Mouse (Mus musculus): ENCODE data around the gene S100a6. TPM values are rescaled to one million over a fixed set of nuclear protein-coding genes. Genes with fewer than 3 reads are reported as not detected.

S100a6 gene
- polyA plus RNA-seq, 1 experiment from 2014 or later, result 25.4 TPM

GRCm38 (mm10) chr3:90612061-90612460 is 621 bp upstream of the S100a6 start:
- Histone ChIP-seq H3K4me3 (replicated peaks) (no peak overlapping the region), H3K27me3 (no peaks in the 10 kb centered on the region), H3K4me1 (replicated peaks) (peaks cover 17% of the 10 kb centered on the region), H3K9me3 (no peaks in the 10 kb centered on the region), H3K36me3 (no peaks in the 10 kb centered on the region), H3K4me2 (no peak overlapping the region), H3K9ac (replicated peaks) (no peak overlapping the region), H3K27ac (no peak overlapping the region)
- no peak for ATAC-seq (ENCODE audit: insufficient number of reproducible peaks, insufficient read depth, low FRiP score, low TSS enrichment, low read depth)
- WGBS, result 66% methylated on average over 4 of the region's 4 CpGs

GRCm38 (mm10) chr3:90613461-90614147 is 922 bp downstream of the S100a6 start:
- Histone ChIP-seq H3K4me1 (replicated peaks) (peaks cover 17% of the 10 kb centered on the region), H3K36me3 (no peaks in the 10 kb centered on the region), H3K27me3 (no peaks in the 10 kb centered on the region), H3K27ac (no peak overlapping the region), H3K4me2 (peak overlapping the region; percentile 78), H3K9me3 (0 out of 2 replicates have a peak, but pooled peaks cover 2% of the 10 kb centered on the region), H3K4me3 (replicated peaks) (peak overlapping the region; percentile 42), H3K9ac (replicated peaks) (no peak overlapping the region)
- WGBS, result 60% methylated on average over 7 of the region's 7 CpGs
- no peak; the same call in 1 of the 2 replicates for ATAC-seq (ENCODE audit: insufficient number of reproducible peaks, insufficient read depth, low FRiP score, low TSS enrichment, low read depth)

GRCm38 (mm10) chr3:90614148-90614530 is 1.5 kb downstream of the S100a6 start:
- Histone ChIP-seq H3K4me3 (replicated peaks) (no peak overlapping the region), H3K27me3 (no peaks in the 10 kb centered on the region), H3K9me3 (0 out of 2 replicates have a peak, but pooled peaks cover 2% of the 10 kb centered on the region), H3K27ac (no peak overlapping the region), H3K9ac (replicated peaks) (no peak overlapping the region), H3K36me3 (no peaks in the 10 kb centered on the region), H3K4me2 (no peak overlapping the region), H3K4me1 (replicated peaks) (peaks cover 17% of the 10 kb centered on the region)
- 83% methylated on average over 6 of the region's 6 CpGs for WGBS
- ATAC-seq (ENCODE audit: insufficient number of reproducible peaks, insufficient read depth, low FRiP score, low TSS enrichment, low read depth), result no peak

- H3K9me3 ChIP-seq, result 0 out of 2 replicates have a peak, but pooled peaks cover 2% of the 10 kb centered on the region
- no peak overlapping the region for H3K4me2 ChIP-seq
- no peaks in the 10 kb centered on the region for H3K36me3 ChIP-seq
- H3K27ac ChIP-seq, result no peak overlapping the region
- no peaks in the 10 kb centered on the region for H3K27me3 ChIP-seq
- H3K9ac ChIP-seq (replicated peaks), result no peak overlapping the region
- H3K4me3 ChIP-seq (replicated peaks), result no peak overlapping the region
- ATAC-seq (ENCODE audit: insufficient number of reproducible peaks, insufficient read depth, low FRiP score, low TSS enrichment, low read depth), result no peak
- peaks cover 17% of the 10 kb centered on the region for H3K4me1 ChIP-seq (replicated peaks)
- WGBS, result 74% methylated on average over 11 of the region's 11 CpGs
Measured at GRCm38 (mm10) chr3:90614611-90615251, 2.0 kb downstream of the S100a6 start.

GRCm38 (mm10) chr3:90615415-90615814 is 2.7 kb downstream of the S100a6 start:
- H3K36me3 ChIP-seq, result no peaks in the 10 kb centered on the region
- no peak overlapping the region for H3K27ac ChIP-seq
- H3K9ac ChIP-seq (replicated peaks), result no peak overlapping the region
- peaks cover 16% of the 10 kb centered on the region for H3K4me1 ChIP-seq (replicated peaks)
- H3K27me3 ChIP-seq, result no peaks in the 10 kb centered on the region
- peak; percentile 39 for ATAC-seq (ENCODE audit: insufficient number of reproducible peaks, insufficient read depth, low FRiP score, low TSS enrichment, low read depth)
- H3K9me3 ChIP-seq, result 0 out of 2 replicates have a peak, but pooled peaks cover 2% of the 10 kb centered on the region
- H3K4me2 ChIP-seq, result no peak overlapping the region
- H3K4me3 ChIP-seq (replicated peaks), result no peak overlapping the region
- 9% methylated on average over 7 of the region's 7 CpGs for WGBS

- 0 out of 2 replicates have a peak, but pooled peaks cover 2% of the 10 kb centered on the region for H3K9me3 ChIP-seq
- no peak overlapping the region for H3K4me3 ChIP-seq (replicated peaks)
- peaks cover 11% of the 10 kb centered on the region; the same call in 1 of the 2 replicates for H3K4me1 ChIP-seq (replicated peaks)
- no peak overlapping the region for H3K27ac ChIP-seq
- no peak overlapping the region for H3K4me2 ChIP-seq
- no peak for ATAC-seq (ENCODE audit: insufficient number of reproducible peaks, insufficient read depth, low FRiP score, low TSS enrichment, low read depth)
- no peak overlapping the region for H3K9ac ChIP-seq (replicated peaks)
- 95% methylated on average over 1 of the region's 1 CpGs for WGBS
- no peaks in the 10 kb centered on the region for H3K36me3 ChIP-seq
- H3K27me3 ChIP-seq, result no peaks in the 10 kb centered on the region
Measured at GRCm38 (mm10) chr3:90615911-90616310, 3.2 kb downstream of the S100a6 start.

- Histone ChIP-seq H3K4me3 (replicated peaks) (no peak overlapping the region), H3K9me3 (0 out of 2 replicates have a peak, but pooled peaks cover 2% of the 10 kb centered on the region), H3K36me3 (no peaks in the 10 kb centered on the region), H3K27me3 (no peaks in the 10 kb centered on the region), H3K9ac (replicated peaks) (no peak overlapping the region), H3K27ac (no peak overlapping the region), H3K4me1 (replicated peaks) (peaks cover 11% of the 10 kb centered on the region; the same call in 1 of the 2 replicates), H3K4me2 (no peak overlapping the region)
- no peak for ATAC-seq (ENCODE audit: insufficient number of reproducible peaks, insufficient read depth, low FRiP score, low TSS enrichment, low read depth)
- WGBS, result 22% methylated on average over 1 of the region's 1 CpGs
Measured at GRCm38 (mm10) chr3:90617586-90617985, 4.9 kb downstream of the S100a6 start.

- Histone ChIP-seq H3K27ac (no peak overlapping the region), H3K4me2 (no peak overlapping the region), H3K9me3 (0 out of 2 replicates have a peak, but pooled peaks cover 2% of the 10 kb centered on the region), H3K9ac (replicated peaks) (no peak overlapping the region), H3K4me3 (replicated peaks) (no peak overlapping the region), H3K27me3 (no peaks in the 10 kb centered on the region), H3K36me3 (no peaks in the 10 kb centered on the region), H3K4me1 (replicated peaks) (peaks cover 11% of the 10 kb centered on the region)
- ATAC-seq (ENCODE audit: insufficient number of reproducible peaks, insufficient read depth, low FRiP score, low TSS enrichment, low read depth), result no peak
- WGBS, result 55% methylated on average over 7 of the region's 7 CpGs
Measured at GRCm38 (mm10) chr3:90621552-90621951, 8.9 kb downstream of the S100a6 start.

- Histone ChIP-seq H3K9ac (replicated peaks) (no peak overlapping the region), H3K4me2 (no peak overlapping the region), H3K4me3 (replicated peaks) (no peak overlapping the region), H3K9me3 (no peaks in the 10 kb centered on the region), H3K27ac (peak overlapping the region; percentile 3; the same call in 1 of the 2 replicates), H3K4me1 (replicated peaks) (peaks cover 11% of the 10 kb centered on the region), H3K36me3 (no peaks in the 10 kb centered on the region), H3K27me3 (no peaks in the 10 kb centered on the region)
- 0 out of 2 replicates have a peak, but pooled peaks have one; percentile 37 for ATAC-seq (ENCODE audit: insufficient number of reproducible peaks, insufficient read depth, low FRiP score, low TSS enrichment, low read depth)
- WGBS, result 6% methylated on average over 2 of the region's 2 CpGs
Measured at GRCm38 (mm10) chr3:90623435-90624071, 10.9 kb downstream of the S100a6 start.

GRCm38 (mm10) chr3:90625496-90625895 is 12.8 kb downstream of the S100a6 start:
- Histone ChIP-seq H3K4me2 (no peak overlapping the region), H3K9me3 (no peaks in the 10 kb centered on the region), H3K27ac (no peak overlapping the region), H3K27me3 (no peaks in the 10 kb centered on the region), H3K36me3 (no peaks in the 10 kb centered on the region), H3K4me1 (replicated peaks) (peaks cover 11% of the 10 kb centered on the region), H3K4me3 (replicated peaks) (no peak overlapping the region), H3K9ac (replicated peaks) (no peak overlapping the region; the same call in 1 of the 2 replicates)
- no peak for ATAC-seq (ENCODE audit: insufficient number of reproducible peaks, insufficient read depth, low FRiP score, low TSS enrichment, low read depth)
- 75% methylated on average over 5 of the region's 5 CpGs for WGBS
